ENCODE assay signal across 13 mouse cellular contexts in the genomic region with DNA sequence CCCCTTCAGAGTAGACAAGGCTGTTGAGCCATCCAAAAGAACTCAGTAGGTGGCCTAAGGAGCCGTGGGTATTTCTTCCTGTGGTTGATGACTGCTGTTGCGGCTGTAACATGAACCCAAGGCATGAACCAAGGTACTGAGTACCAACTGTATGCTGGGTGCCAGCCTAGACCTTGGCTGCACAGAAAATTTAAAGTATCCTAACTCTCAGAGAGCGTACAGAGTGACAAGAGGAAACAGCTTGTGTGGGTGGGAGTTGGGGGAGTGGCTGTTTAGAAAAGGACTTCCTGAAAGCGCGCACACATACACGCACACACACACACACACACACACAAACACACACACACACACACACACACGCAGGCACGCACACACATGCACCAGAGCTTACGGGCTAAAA. TPM values are rescaled to one million over a fixed set of nuclear protein-coding genes. Genes with fewer than 3 reads are reported as not detected.
DNase-seq lines count a peak whose midpoint lies in the region; ATAC-seq lines count a peak whose summit lies in the region.
"Had no signal": no experiment of that assay in that cellular context is flagged by ENCODE, and none has a peak within 500 bp of the region (broad histone marks: within the 10 kb centered on the region; RNA-seq: fewer than 3 reads in every experiment).

No protein-coding gene starts in this region.

- no peak for DNase-seq in embryonic facial prominence, embryonic 10.5 days (ENCODE audit: low spot score)
- DNase-seq in spleen, postnatal 36 days (ENCODE audit: low spot score in 2 of 2), result peak; percentile 55 to 63
- no peak for DNase-seq in spleen, adult 12 weeks (ENCODE audit: low spot score)
- peak; percentile 53 to 57 for DNase-seq in lung, postnatal 4 days
- no peak for DNase-seq in frontal cortex, adult 2 months (ENCODE audit: extremely low spot score in 1 of 2, low spot score in 1 of 2)
- DNase-seq in midbrain, embryonic 11.5 days (ENCODE audit: low spot score, missing footprints), result no peak
- DNase-seq in Muller cell, postnatal 12 days (ENCODE audit: inconsistent ontology term), result no peak
- DNase-seq: cerebellum, adult 2 months; liver, embryonic 13.5 days; right cerebral cortex, postnatal 25 days had no signal

- 72% methylated on average over 9 of the region's 9 CpGs for WGBS in embryonic facial prominence, embryonic 12.5 days
- WGBS in embryonic facial prominence, embryonic 10.5 days, result 83% methylated on average over 9 of the region's 9 CpGs
- WGBS in midbrain, embryonic 11.5 days, result 83% methylated on average over 9 of the region's 9 CpGs

- H3K4me2 ChIP-seq in embryonic facial prominence, embryonic 12.5 days (replicated peaks), result no peak overlapping the region
- H3K4me2 ChIP-seq in midbrain, embryonic 11.5 days, result no peak overlapping the region
- H3K4me2 ChIP-seq: forebrain, embryonic 15.5 days; hindbrain, embryonic 12.5 days; liver, embryonic 13.5 days had no signal

- H3K27ac ChIP-seq in embryonic facial prominence, embryonic 12.5 days, result peak overlapping the region; percentile 57; the same call in 1 of the 2 replicates
- H3K27ac ChIP-seq in embryonic facial prominence, embryonic 10.5 days (replicated peaks), result no peak overlapping the region
- no peak overlapping the region for H3K27ac ChIP-seq in midbrain, embryonic 11.5 days (ENCODE audit: low read depth, low read length)
- H3K27ac ChIP-seq: forebrain, embryonic 15.5 days; hindbrain, embryonic 12.5 days; liver, embryonic 13.5 days had no signal

- H3K4me3 ChIP-seq in embryonic facial prominence, embryonic 12.5 days, result no peak overlapping the region
- H3K4me3 ChIP-seq in embryonic facial prominence, embryonic 10.5 days, result no peak overlapping the region
- H3K4me3 ChIP-seq in midbrain, embryonic 11.5 days (ENCODE audit: low read depth, low read length), result no peak overlapping the region
- H3K4me3 ChIP-seq: forebrain, embryonic 15.5 days; hindbrain, embryonic 12.5 days; liver, embryonic 13.5 days had no signal

- H3K36me3 ChIP-seq in embryonic facial prominence, embryonic 12.5 days, result no peaks in the 10 kb centered on the region
- no peaks in the 10 kb centered on the region for H3K36me3 ChIP-seq in embryonic facial prominence, embryonic 10.5 days (replicated peaks)
- no peaks in the 10 kb centered on the region for H3K36me3 ChIP-seq in midbrain, embryonic 11.5 days (ENCODE audit: control insufficient read depth, insufficient read depth, low read length)
- H3K36me3 ChIP-seq: forebrain, embryonic 15.5 days; hindbrain, embryonic 12.5 days; liver, embryonic 13.5 days had no signal

- no peaks in the 10 kb centered on the region for H3K9me3 ChIP-seq in embryonic facial prominence, embryonic 12.5 days
- no peaks in the 10 kb centered on the region for H3K9me3 ChIP-seq in embryonic facial prominence, embryonic 10.5 days
- no peaks in the 10 kb centered on the region for H3K9me3 ChIP-seq in midbrain, embryonic 11.5 days (ENCODE audit: control insufficient read depth, low read length)
- H3K9me3 ChIP-seq: forebrain, embryonic 15.5 days; hindbrain, embryonic 12.5 days; liver, embryonic 13.5 days had no signal

- ATAC-seq in embryonic facial prominence, embryonic 12.5 days (ENCODE audit: insufficient number of reproducible peaks, insufficient read depth, low FRiP score, low TSS enrichment), result no peak
- no peak for ATAC-seq in midbrain, embryonic 11.5 days (ENCODE audit: low FRiP score)
- ATAC-seq: forebrain, embryonic 15.5 days had no signal

- H3K4me1 ChIP-seq in embryonic facial prominence, embryonic 12.5 days, result peaks cover 30% of the 10 kb centered on the region
- peaks cover 49% of the 10 kb centered on the region for H3K4me1 ChIP-seq in embryonic facial prominence, embryonic 10.5 days
- H3K4me1 ChIP-seq in midbrain, embryonic 11.5 days (ENCODE audit: control insufficient read depth, insufficient read depth, low read length), result 0 out of 2 replicates have a peak, but pooled peaks cover 3% of the 10 kb centered on the region

- no peaks in the 10 kb centered on the region for H3K27me3 ChIP-seq in embryonic facial prominence, embryonic 12.5 days
- peaks cover 26% of the 10 kb centered on the region for H3K27me3 ChIP-seq in embryonic facial prominence, embryonic 10.5 days (replicated peaks; ENCODE audit: low read depth, poor library complexity, severe bottlenecking)
- H3K27me3 ChIP-seq in midbrain, embryonic 11.5 days (ENCODE audit: control insufficient read depth, insufficient read depth, low read length), result peaks cover 21% of the 10 kb centered on the region

- peak overlapping the region; percentile 10; the same call in 1 of the 2 replicates for H3K9ac ChIP-seq in embryonic facial prominence, embryonic 12.5 days
- H3K9ac ChIP-seq in midbrain, embryonic 11.5 days (ENCODE audit: low read length), result no peak overlapping the region
- H3K9ac ChIP-seq: forebrain, embryonic 15.5 days; hindbrain, embryonic 12.5 days; liver, embryonic 13.5 days had no signal

RNA-seq across cellular contexts. Expression of a gene that starts 1.8 kb away (rescaled TPM):
- 70.6 and 74.0 TPM in 2 replicates for polyA plus RNA-seq in embryonic facial prominence, embryonic 12.5 days (2016; fragmentation: Nextera tagmentation; extraction: Ambion mirVana)
- 45.8 and 52.6 TPM in 2 replicates for polyA plus RNA-seq in embryonic facial prominence, embryonic 10.5 days (2016; fragmentation: Nextera tagmentation; extraction: Ambion mirVana)
- 71.3 and 71.5 TPM in 2 replicates for polyA plus RNA-seq in frontal cortex, adult 2 months (2012; rRNA removed)
- polyA plus RNA-seq in midbrain, embryonic 11.5 days (2014; fragmentation: Nextera tagmentation; extraction: Ambion mirVana), result 23.5 and 25.2 TPM in 2 replicates

RNA-seq across cellular contexts. Expression of a gene that starts 15.3 kb away (rescaled TPM):
- polyA plus RNA-seq in embryonic facial prominence, embryonic 12.5 days (2016; fragmentation: Nextera tagmentation; extraction: Ambion mirVana), result 51.4 and 55.3 TPM in 2 replicates
- polyA plus RNA-seq in embryonic facial prominence, embryonic 10.5 days (2016; fragmentation: Nextera tagmentation; extraction: Ambion mirVana), result 34.1 and 34.9 TPM in 2 replicates
- 13.6 and 15.8 TPM in 2 replicates for polyA plus RNA-seq in frontal cortex, adult 2 months (2012; rRNA removed)
- 19.3 and 19.7 TPM in 2 replicates for polyA plus RNA-seq in midbrain, embryonic 11.5 days (2014; fragmentation: Nextera tagmentation; extraction: Ambion mirVana)

RNA-seq across cellular contexts. Expression of a gene that starts 16.2 kb away (rescaled TPM):
- 109 and 113 TPM in 2 replicates for polyA plus RNA-seq in embryonic facial prominence, embryonic 12.5 days (2016; fragmentation: Nextera tagmentation; extraction: Ambion mirVana)
- polyA plus RNA-seq in embryonic facial prominence, embryonic 10.5 days (2016; fragmentation: Nextera tagmentation; extraction: Ambion mirVana), result 61.4 and 67.0 TPM in 2 replicates
- polyA plus RNA-seq in frontal cortex, adult 2 months (2012; rRNA removed), result 10.6 and 10.8 TPM in 2 replicates
- polyA plus RNA-seq in midbrain, embryonic 11.5 days (2014; fragmentation: Nextera tagmentation; extraction: Ambion mirVana), result 33.0 and 36.2 TPM in 2 replicates

RNA-seq across cellular contexts. Expression of a gene that starts 42.3 kb away (rescaled TPM):
- polyA plus RNA-seq in embryonic facial prominence, embryonic 12.5 days (2016; fragmentation: Nextera tagmentation; extraction: Ambion mirVana), result 165 and 173 TPM in 2 replicates
- polyA plus RNA-seq in embryonic facial prominence, embryonic 10.5 days (2016; fragmentation: Nextera tagmentation; extraction: Ambion mirVana), result 150 and 156 TPM in 2 replicates
- 63.7 and 77.3 TPM in 2 replicates for polyA plus RNA-seq in frontal cortex, adult 2 months (2012; rRNA removed)
- 88.9 and 91.6 TPM in 2 replicates for polyA plus RNA-seq in midbrain, embryonic 11.5 days (2014; fragmentation: Nextera tagmentation; extraction: Ambion mirVana)

RNA-seq across cellular contexts. Expression of a gene that starts 42.4 kb away (rescaled TPM):
- polyA plus RNA-seq in embryonic facial prominence, embryonic 12.5 days (2016; fragmentation: Nextera tagmentation; extraction: Ambion mirVana), result 1.3 TPM in 2 replicates
- polyA plus RNA-seq in embryonic facial prominence, embryonic 10.5 days (2016; fragmentation: Nextera tagmentation; extraction: Ambion mirVana), result 0.75 and 0.98 TPM in 2 replicates
- 0.72 and 0.74 TPM in 2 replicates for polyA plus RNA-seq in frontal cortex, adult 2 months (2012; rRNA removed)
- polyA plus RNA-seq in midbrain, embryonic 11.5 days (2014; fragmentation: Nextera tagmentation; extraction: Ambion mirVana), result 0.44 and 0.61 TPM in 2 replicates

Comparison
In these comparisons a context has a peak if more than half of its experiments do, and no peak if none do; other contexts are left out.
1. DNase-seq: peak in spleen, postnatal 36 days (2 of 2) and lung, postnatal 4 days (2 of 2); none in embryonic facial prominence, embryonic 10.5 days (single experiment), spleen, adult 12 weeks (single experiment), frontal cortex, adult 2 months (0 of 2), midbrain, embryonic 11.5 days (single experiment) and Muller cell, postnatal 12 days (single experiment).